Mouse (Mus musculus) neural tube, embryonic 11.5 days (tissue): ENCODE measurements around the gene 1700011L22Rik. TPM values are rescaled to one million over a fixed set of nuclear protein-coding genes. Genes with fewer than 3 reads are reported as not detected.

Experiments
- ATAC-seq: fragments of 200-750 bp; cut with Nextera tagmentation; 2 replicates; pipeline ENCODE4 v1.8.0; 2017; ENCODE audit warnings: moderate number of reproducible peaks, mild to moderate bottlenecking, moderate TSS enrichment, moderate library complexity; ENCODE audit not compliant: insufficient read depth, low FRiP score, low TSS enrichment
- DNase-seq: peaks from one replicate; pipeline ENCODE4 v3.0.0-alpha.2; 2015; ENCODE audit warnings: low spot score
- H3K27ac ChIP-seq: fragments of 300-500 bp; sonication (generic); 2 replicates; pipeline ENCODE4 v1.5.1; 2014; ENCODE audit warnings: low read depth, mild to moderate bottlenecking, low read length
- H3K27me3 ChIP-seq: fragments of 300-500 bp; sonication (generic); 2 replicates; pipeline ENCODE4 v1.6.1; 2014; ENCODE audit warnings: mild to moderate bottlenecking, low read length, mixed read lengths; ENCODE audit not compliant: control insufficient read depth, insufficient read depth
- H3K36me3 ChIP-seq: fragments of 300-500 bp; sonication (generic); 2 replicates; pipeline ENCODE4 v1.6.1; 2014; ENCODE audit warnings: mild to moderate bottlenecking, low read length, moderate library complexity, mixed read lengths; ENCODE audit not compliant: control insufficient read depth, insufficient read depth
- H3K4me1 ChIP-seq: fragments of 300-500 bp; sonication (generic); 2 replicates; pipeline ENCODE4 v1.6.1; 2014; ENCODE audit warnings: low read length, mixed read lengths; ENCODE audit not compliant: control insufficient read depth, insufficient read depth
- H3K4me2 ChIP-seq: fragments of 300-500 bp; sonication (generic); 2 replicates; pipeline ENCODE4 v1.6.1; 2014; ENCODE audit warnings: low read depth, mild to moderate bottlenecking, moderate library complexity
- H3K4me3 ChIP-seq: fragments of 300-500 bp; sonication (generic); 2 replicates; pipeline ENCODE4 v1.5.1; 2014; ENCODE audit warnings: low read depth, low read length
- H3K9ac ChIP-seq: fragments of 300-500 bp; sonication (generic); 2 replicates; pipeline ENCODE4 v1.6.1; 2014; ENCODE audit warnings: mild to moderate bottlenecking, low read length
- H3K9me3 ChIP-seq: fragments of 300-500 bp; sonication (generic); 2 replicates; pipeline ENCODE4 v1.6.1; 2016; ENCODE audit warnings: low read length; ENCODE audit not compliant: control insufficient read depth
- WGBS: fragments of 180-500 bp; shearing (Covaris S2); extraction: QIAGEN DNeasy Blood & Tissue Kit; methylation state at CpG from one replicate; pipeline ENCODE4 v1.1.7; 2014; 5-methylcytosine and 5-hydroxymethylcytosine counted together
- polyA plus RNA-seq: library from polyadenylated mRNA; unstranded; fragments of >200 nt; fragmentation: Nextera tagmentation; extraction: Ambion mirVana; gene quantifications from 2 replicates; pipeline ENCODE4 v1.2.1, GENCODE M21; 2014

Gene 1700011L22Rik
- polyA plus RNA-seq, 1 experiment from 2014 or later = not detected

DNA sequence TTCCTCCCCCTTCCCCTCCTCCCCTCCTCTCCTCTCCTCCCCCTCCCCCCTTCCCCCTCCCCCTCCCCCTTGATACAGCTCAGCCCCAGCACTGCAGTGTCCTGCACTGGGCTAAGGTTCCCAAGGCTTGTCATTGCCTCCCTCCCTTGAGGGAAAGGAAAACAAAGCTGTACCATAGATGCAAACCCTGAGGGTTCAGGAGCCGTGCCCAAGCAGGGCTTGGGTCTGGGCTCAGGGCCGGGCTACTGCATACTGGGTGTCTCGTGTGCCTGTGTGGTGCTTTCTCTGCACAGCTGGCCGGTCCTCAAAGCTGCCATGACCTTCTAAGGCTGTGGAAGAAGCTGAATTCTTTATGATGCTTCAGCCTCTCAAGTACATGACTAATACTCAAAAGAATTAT is 74.8 kb downstream of the 1700011L22Rik start:
- ATAC-seq (no peak), DNase-seq (no peak)
- no peak overlapping the region for H3K9ac ChIP-seq
- no peaks in the 10 kb centered on the region for H3K27me3 ChIP-seq
- H3K4me1 ChIP-seq = no peaks in the 10 kb centered on the region
- no peaks in the 10 kb centered on the region for H3K9me3 ChIP-seq
- peaks cover 3% of the 10 kb centered on the region; the same call in 1 of the 2 replicates for H3K36me3 ChIP-seq
- H3K4me3 ChIP-seq = no peak overlapping the region
- WGBS = 75% methylated on average over 4 of the region's 4 CpGs
- no peak overlapping the region for H3K4me2 ChIP-seq
- H3K27ac ChIP-seq = no peak overlapping the region

DNA sequence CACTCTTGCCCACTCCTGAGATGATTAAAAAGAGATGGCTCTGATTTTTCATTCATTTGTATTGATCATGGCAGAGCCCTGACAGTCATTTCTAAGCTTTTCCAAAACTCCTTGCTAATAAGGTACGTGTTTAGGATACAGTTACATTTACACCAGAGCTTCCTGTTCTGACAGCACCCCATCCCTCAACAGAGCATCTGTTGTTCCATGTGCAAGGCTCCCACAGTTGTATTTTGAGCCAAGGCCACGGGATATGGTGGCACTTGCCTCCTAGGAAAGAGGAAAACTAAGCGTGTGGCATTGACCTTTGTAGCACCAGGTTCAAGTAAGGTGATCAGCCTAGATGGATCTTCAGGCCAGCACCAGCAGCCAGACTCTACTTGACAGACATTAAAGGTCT is 83.1 kb downstream of the 1700011L22Rik start:
- DNase-seq (no peak), ATAC-seq (no peak)
- no peaks in the 10 kb centered on the region for H3K4me1 ChIP-seq
- H3K4me3 ChIP-seq = no peak overlapping the region
- no peaks in the 10 kb centered on the region for H3K27me3 ChIP-seq
- H3K4me2 ChIP-seq = no peak overlapping the region
- no peak overlapping the region for H3K9ac ChIP-seq
- H3K9me3 ChIP-seq = no peaks in the 10 kb centered on the region
- no peaks in the 10 kb centered on the region for H3K36me3 ChIP-seq
- H3K27ac ChIP-seq = no peak overlapping the region
- WGBS = 89% methylated on average over 3 of the region's 3 CpGs

DNA sequence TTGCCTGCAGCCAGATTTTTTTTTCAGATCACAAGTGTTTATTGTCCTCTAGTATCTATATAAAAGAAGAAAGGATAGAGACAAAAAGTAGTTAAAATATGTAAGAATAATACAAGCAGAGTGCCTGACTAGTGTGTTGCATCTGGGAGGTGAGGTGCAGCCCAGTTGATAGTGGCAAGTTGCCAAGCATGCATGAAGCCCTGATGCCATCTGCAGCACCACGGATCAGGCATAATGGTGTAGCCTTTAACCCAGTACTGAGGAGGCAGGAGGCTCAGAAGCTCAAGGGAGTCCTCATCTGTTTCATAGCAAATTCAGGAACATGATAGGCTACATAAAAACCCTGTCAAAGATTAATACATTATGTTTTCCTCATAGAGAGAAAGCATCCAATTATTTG is 84.0 kb downstream of the 1700011L22Rik start:
- no peaks in the 10 kb centered on the region for H3K9me3 ChIP-seq
- 79% methylated on average over 1 of the region's 1 CpGs for WGBS
- H3K4me3 ChIP-seq = no peak overlapping the region
- H3K9ac ChIP-seq = no peak overlapping the region
- H3K36me3 ChIP-seq = no peaks in the 10 kb centered on the region
- no peaks in the 10 kb centered on the region for H3K27me3 ChIP-seq
- no peak overlapping the region for H3K27ac ChIP-seq
- ATAC-seq (no peak), DNase-seq (no peak)
- no peaks in the 10 kb centered on the region for H3K4me1 ChIP-seq
- no peak overlapping the region for H3K4me2 ChIP-seq

DNA sequence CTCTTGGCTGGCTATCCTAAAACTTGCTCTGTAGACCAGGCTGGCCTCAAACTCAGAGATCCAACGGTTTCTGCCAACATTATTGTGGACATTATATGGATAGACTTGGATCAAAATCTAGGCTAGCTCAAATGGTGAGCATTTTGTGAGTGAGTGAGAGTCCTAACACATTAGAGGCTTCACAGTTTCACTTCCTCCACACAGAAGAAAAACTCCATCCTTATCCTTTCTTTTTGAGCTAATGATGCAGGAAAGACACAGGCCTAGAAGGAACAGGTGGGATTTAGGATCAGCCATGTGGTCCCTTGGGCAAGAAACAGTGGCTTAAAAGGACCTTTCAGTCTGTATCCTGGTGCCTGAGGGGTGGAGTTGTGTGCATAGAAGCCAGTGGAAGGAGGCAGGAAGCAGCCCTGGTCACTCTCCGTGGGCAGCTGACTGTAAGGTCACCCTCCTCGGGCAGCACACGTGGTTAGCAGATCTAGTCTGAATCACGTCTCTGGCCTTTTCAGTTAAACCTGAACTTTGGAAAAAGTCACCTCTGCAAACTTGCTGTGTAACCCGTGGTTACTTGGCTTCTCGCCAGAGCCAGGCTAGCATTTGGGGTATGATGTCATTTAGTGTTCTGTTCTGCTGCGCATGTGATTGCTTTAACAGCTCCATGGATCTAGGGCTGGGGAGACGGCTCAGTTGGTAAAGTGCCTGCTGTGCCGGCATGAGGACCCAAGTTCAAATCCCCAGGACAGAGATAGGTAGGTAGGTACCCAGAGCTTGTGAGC is 85.6 kb downstream of the 1700011L22Rik start:
- DNase-seq (peak; percentile 48), ATAC-seq (no peak)
- Histone ChIP-seq H3K4me3 (no peak overlapping the region), H3K9me3 (no peaks in the 10 kb centered on the region), H3K4me2 (no peak overlapping the region), H3K4me1 (no peaks in the 10 kb centered on the region), H3K36me3 (no peaks in the 10 kb centered on the region), H3K27me3 (no peaks in the 10 kb centered on the region), H3K9ac (no peak overlapping the region), H3K27ac (no peak overlapping the region)
- WGBS = 80% methylated on average over 10 of the region's 10 CpGs

DNA sequence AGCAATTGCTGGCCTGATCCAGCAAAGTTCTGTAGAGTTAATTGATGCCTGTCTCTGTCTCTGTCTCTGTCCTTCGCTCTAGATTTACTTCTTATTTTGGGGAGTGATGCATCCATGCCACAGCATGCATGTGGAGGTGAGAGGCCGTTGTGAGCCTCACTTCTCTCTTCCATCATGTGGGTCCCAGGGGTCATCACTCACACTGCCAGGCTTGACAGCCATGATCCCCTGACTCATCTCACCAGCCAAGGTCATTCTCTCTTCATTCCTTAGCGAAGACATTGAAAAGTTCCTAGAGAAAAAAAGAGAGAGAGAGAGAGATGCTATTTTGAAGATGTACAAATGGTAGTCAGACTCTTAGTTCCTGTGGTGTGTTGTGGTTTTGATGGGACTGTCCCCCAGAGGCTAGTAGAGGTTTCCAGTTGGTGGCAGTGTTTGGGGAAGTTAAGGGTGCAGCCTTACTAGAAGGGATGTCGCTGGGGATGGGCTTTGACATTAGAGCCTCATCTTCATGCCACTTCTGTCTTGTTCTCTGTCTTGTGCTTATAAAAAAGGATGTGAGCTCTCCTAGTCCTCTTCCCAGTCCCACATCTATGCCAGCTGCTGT is 87.1 kb downstream of the 1700011L22Rik start:
- Histone ChIP-seq H3K4me1 (no peaks in the 10 kb centered on the region), H3K4me3 (no peak overlapping the region), H3K9me3 (no peaks in the 10 kb centered on the region), H3K27ac (no peak overlapping the region), H3K4me2 (no peak overlapping the region), H3K27me3 (no peaks in the 10 kb centered on the region), H3K36me3 (peaks cover 5% of the 10 kb centered on the region; the same call in 1 of the 2 replicates), H3K9ac (no peak overlapping the region)
- no peak for DNase-seq
- WGBS = 87% methylated on average over 4 of the region's 4 CpGs
- no peak for ATAC-seq

Other genes starting within 250 kb of the 1700011L22Rik start
- gene Zfp827, start 220.1 kb downstream of the 1700011L22Rik start, polyA plus RNA-seq = 12.1 and 12.5 TPM in 2 replicates
- gene Mmaa, start 46.4 kb upstream of the 1700011L22Rik start, polyA plus RNA-seq = 11.8 and 12.4 TPM in 2 replicates
- 71.9 and 72.5 TPM in 2 replicates for gene Smad1, start 150.9 kb upstream of the 1700011L22Rik start, polyA plus RNA-seq